Mouse (Mus musculus): ENCODE measurements around the gene Gm21985. TPM values are rescaled to one million over a fixed set of nuclear protein-coding genes. Genes with fewer than 3 reads are reported as not detected.
A peak's percentile ranks its signal among the peaks of the same experiment; 100 is the strongest.

Gm21985 gene
- total and polyA plus RNA-seq, 2 experiments from 2014 or later, result not detected

- Histone ChIP-seq H3K9me3 (ENCODE audit: low read length) (no peaks in the 10 kb centered on the region), H3K27ac (no peak overlapping the region), H3K4me1 (ENCODE audit: insufficient read depth, low read length) (peaks cover 8% of the 10 kb centered on the region; the same call in 1 of the 2 replicates), H3K27me3 (ENCODE audit: insufficient read depth, low read length) (no peaks in the 10 kb centered on the region), H3K4me2 (ENCODE audit: low read depth, low read length) (no peak overlapping the region), H3K4me3 (ENCODE audit: low read length) (no peak overlapping the region), H3K9ac (replicated peaks; ENCODE audit: low read length) (no peak overlapping the region), H3K36me3 (ENCODE audit: insufficient read depth, low read length) (no peaks in the 10 kb centered on the region)
- ATAC-seq, result no peak
- no peak for TF ChIP-seq CTCF (IDR thresholded peaks at IDR 0.05; ENCODE audit: low read depth)
- WGBS, result 13% methylated on average over 4 of the region's 4 CpGs
- no peak for DNase-seq (ENCODE audit: low spot score)
Measured at GRCm38 (mm10) chr2:112238006-112238405, 28.1 kb upstream of the Gm21985 start.

DNA sequence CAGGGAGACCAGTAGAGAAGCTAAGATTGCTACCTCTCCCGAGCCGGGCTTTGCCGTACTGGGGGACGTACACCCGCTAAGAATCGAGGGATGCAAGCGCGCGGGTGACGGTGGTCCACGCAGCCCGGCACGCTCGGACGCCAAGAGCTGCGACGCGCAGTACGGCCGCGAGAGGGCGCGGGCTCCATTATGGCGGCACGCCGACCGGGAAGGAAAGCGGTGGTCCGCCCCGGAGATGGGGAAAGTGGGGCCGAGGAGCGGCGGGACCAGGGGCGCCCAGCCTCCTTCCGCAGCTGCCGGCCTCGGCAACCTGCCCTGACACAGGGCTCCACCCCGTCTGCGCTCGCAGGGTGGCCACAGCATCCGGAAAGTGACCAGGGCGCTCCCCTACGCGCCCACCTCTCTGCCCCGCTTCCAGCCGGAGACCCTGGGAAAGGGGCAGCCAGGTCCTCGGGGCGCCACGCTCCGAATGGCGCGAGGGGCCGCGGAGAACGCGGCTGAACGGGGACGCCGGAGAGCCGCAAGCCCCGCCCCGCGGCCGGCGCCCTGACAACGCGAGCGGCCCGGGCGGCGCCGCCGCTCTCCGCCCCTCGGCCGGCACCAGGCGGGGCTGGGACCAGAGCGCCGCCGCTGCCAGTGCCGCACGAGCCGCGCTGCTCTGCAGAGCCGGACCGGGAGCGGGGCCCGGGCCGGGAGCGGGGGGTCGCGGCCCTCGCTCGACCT, 26.7 kb upstream of the Gm21985 start, which contains the start of gene Lpcat4:
TSS of gene Lpcat4 (plus strand) at position 257 of the 723 bp plus-strand sequence.
- TF ChIP-seq CTCF (IDR thresholded peaks at IDR 0.05; ENCODE audit: low read depth), result peak; percentile 78
- WGBS, result 2% methylated on average over 92 of the region's 94 CpGs
- DNase-seq (ENCODE audit: low spot score) (peak; percentile 95), ATAC-seq (peak; percentile 82)
- H3K4me3 ChIP-seq (ENCODE audit: low read length), result peak within 1 kb of the TSS; percentile 81
- H3K4me2 ChIP-seq (ENCODE audit: low read depth, low read length), result peak within 1 kb of the TSS; percentile 80
- no peaks in the 10 kb centered on the region for H3K9me3 ChIP-seq (ENCODE audit: low read length)
- H3K4me1 ChIP-seq (ENCODE audit: insufficient read depth, low read length), result peaks cover 8% of the 10 kb centered on the region; the same call in 1 of the 2 replicates
- peaks cover 5% of the 10 kb centered on the region; the same call in 1 of the 2 replicates for H3K36me3 ChIP-seq (ENCODE audit: insufficient read depth, low read length)
- no peaks in the 10 kb centered on the region for H3K27me3 ChIP-seq (ENCODE audit: insufficient read depth, low read length)
- H3K27ac ChIP-seq, result peak within 1 kb of the TSS; percentile 97
- H3K9ac ChIP-seq (replicated peaks; ENCODE audit: low read length), result peak within 1 kb of the TSS; percentile 86

DNA sequence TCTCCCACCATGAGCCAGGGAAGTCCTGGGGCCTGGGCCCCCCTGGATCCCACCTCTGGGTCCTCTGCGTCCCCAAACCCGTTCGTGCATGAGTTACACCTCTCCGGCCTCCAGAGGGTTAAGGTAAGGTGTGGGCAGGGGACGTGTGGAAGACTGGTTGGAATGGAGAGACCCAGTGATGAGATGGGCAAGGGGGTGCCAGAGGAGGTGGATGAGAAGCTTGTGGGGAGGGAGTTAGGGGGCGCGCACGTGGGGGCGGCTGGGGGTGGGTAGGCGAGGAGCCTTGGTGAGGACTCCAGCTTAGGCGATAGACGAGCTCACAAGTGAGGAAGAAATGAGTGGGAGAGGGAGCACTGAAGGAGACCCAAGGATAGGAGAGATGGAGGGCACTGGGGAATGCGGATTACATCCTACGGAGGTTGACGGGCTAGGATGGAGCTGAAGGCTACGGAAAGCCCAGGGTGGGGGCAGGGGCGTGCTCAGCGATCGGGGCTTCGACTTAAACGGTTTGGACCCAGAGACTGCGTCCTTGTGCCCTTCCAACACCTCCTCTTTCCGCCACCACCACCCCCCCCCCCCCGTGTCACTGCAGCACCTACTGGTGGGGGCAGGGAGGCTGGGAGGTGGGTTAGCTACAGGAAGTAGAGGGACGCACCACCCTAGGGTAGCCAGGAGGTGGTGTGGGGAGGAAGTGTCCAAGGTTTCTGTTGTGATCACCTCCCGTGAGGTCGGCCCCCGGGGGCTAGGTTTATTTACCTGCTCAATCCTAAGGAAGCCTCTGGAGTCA, 26.0 kb upstream of the Gm21985 start:
- TF ChIP-seq CTCF (IDR thresholded peaks at IDR 0.05; ENCODE audit: low read depth), result peak; percentile 39

GRCm38 (mm10) chr2:112241787-112242186, 24.3 kb upstream of the Gm21985 start:
- Histone ChIP-seq H3K4me3 (ENCODE audit: low read length) (no peak overlapping the region), H3K4me2 (ENCODE audit: low read depth, low read length) (no peak overlapping the region), H3K9ac (replicated peaks; ENCODE audit: low read length) (no peak overlapping the region), H3K27ac (no peak overlapping the region), H3K9me3 (ENCODE audit: low read length) (no peaks in the 10 kb centered on the region), H3K4me1 (ENCODE audit: insufficient read depth, low read length) (peaks cover 8% of the 10 kb centered on the region; the same call in 1 of the 2 replicates), H3K36me3 (ENCODE audit: insufficient read depth, low read length) (peaks cover 11% of the 10 kb centered on the region; the same call in 1 of the 2 replicates), H3K27me3 (ENCODE audit: insufficient read depth, low read length) (no peaks in the 10 kb centered on the region)
- 84% methylated on average over 14 of the region's 14 CpGs for WGBS
- ATAC-seq, result no peak
- DNase-seq (ENCODE audit: low spot score), result no peak
- no peak for TF ChIP-seq CTCF (IDR thresholded peaks at IDR 0.05; ENCODE audit: low read depth)

More for the DNA sequence above, 26.0 kb upstream of the Gm21985 start:
- peak overlapping the region; percentile 86 for H3K9ac ChIP-seq (replicated peaks; ENCODE audit: low read length)
- peaks cover 11% of the 10 kb centered on the region; the same call in 1 of the 2 replicates for H3K36me3 ChIP-seq (ENCODE audit: insufficient read depth, low read length)
- ATAC-seq (peak; percentile 70), DNase-seq (ENCODE audit: low spot score) (peak; percentile 58)
- H3K4me3 ChIP-seq (ENCODE audit: low read length), result peak overlapping the region; percentile 81
- H3K4me2 ChIP-seq (ENCODE audit: low read depth, low read length), result peak overlapping the region; percentile 80
- peak overlapping the region; percentile 97 for H3K27ac ChIP-seq
- peaks cover 8% of the 10 kb centered on the region; the same call in 1 of the 2 replicates for H3K4me1 ChIP-seq (ENCODE audit: insufficient read depth, low read length)
- no peaks in the 10 kb centered on the region for H3K9me3 ChIP-seq (ENCODE audit: low read length)
- no peaks in the 10 kb centered on the region for H3K27me3 ChIP-seq (ENCODE audit: insufficient read depth, low read length)
- WGBS, result under 1% methylated on average over 25 of the region's 28 CpGs

GRCm38 (mm10) chr2:112245307-112245706, 20.8 kb upstream of the Gm21985 start:
- ATAC-seq (no peak), DNase-seq (ENCODE audit: low spot score) (no peak)
- no peak overlapping the region for H3K9ac ChIP-seq (replicated peaks; ENCODE audit: low read length)
- no peaks in the 10 kb centered on the region for H3K9me3 ChIP-seq (ENCODE audit: low read length)
- no peak overlapping the region for H3K4me2 ChIP-seq (ENCODE audit: low read depth, low read length)
- H3K4me1 ChIP-seq (ENCODE audit: insufficient read depth, low read length), result peaks cover 5% of the 10 kb centered on the region; the same call in 1 of the 2 replicates
- H3K36me3 ChIP-seq (ENCODE audit: insufficient read depth, low read length), result peaks cover 11% of the 10 kb centered on the region; the same call in 1 of the 2 replicates
- no peak for TF ChIP-seq CTCF (IDR thresholded peaks at IDR 0.05; ENCODE audit: low read depth)
- 93% methylated on average over 5 of the region's 5 CpGs for WGBS
- H3K27ac ChIP-seq, result no peak overlapping the region
- no peak overlapping the region for H3K4me3 ChIP-seq (ENCODE audit: low read length)
- no peaks in the 10 kb centered on the region for H3K27me3 ChIP-seq (ENCODE audit: insufficient read depth, low read length)

DNA sequence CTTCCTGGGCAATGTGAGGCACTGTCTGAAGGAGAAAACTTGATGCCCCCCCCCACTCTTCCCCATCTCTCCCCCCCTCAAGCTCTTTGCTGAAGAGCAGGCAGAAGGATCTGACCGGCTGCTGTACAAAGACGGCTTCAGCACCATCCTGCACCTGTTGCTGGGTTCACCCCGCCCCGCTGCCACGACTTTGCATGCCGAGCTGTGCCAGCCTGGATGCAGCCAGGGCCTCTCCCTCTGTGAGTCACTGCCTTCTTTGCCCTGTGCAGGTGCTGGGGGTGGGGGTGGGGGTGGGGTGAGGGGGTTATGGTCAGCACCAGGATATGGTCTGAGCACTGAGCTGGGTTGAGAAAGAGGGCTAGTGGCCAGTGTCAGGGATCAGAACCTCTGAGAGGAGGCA, 19.9 kb upstream of the Gm21985 start:
- Histone ChIP-seq H3K9ac (replicated peaks; ENCODE audit: low read length) (no peak overlapping the region), H3K27ac (no peak overlapping the region), H3K4me1 (ENCODE audit: insufficient read depth, low read length) (no peaks in the 10 kb centered on the region), H3K9me3 (ENCODE audit: low read length) (no peaks in the 10 kb centered on the region), H3K27me3 (ENCODE audit: insufficient read depth, low read length) (no peaks in the 10 kb centered on the region), H3K4me3 (ENCODE audit: low read length) (no peak overlapping the region), H3K36me3 (ENCODE audit: insufficient read depth, low read length) (peaks cover 11% of the 10 kb centered on the region; the same call in 1 of the 2 replicates), H3K4me2 (ENCODE audit: low read depth, low read length) (no peak overlapping the region)
- 88% methylated on average over 6 of the region's 6 CpGs for WGBS
- no peak for ATAC-seq
- no peak for TF ChIP-seq CTCF (IDR thresholded peaks at IDR 0.05; ENCODE audit: low read depth)
- no peak for DNase-seq (ENCODE audit: low spot score)
